In genomic region chr14:100867790-100868189, GRCm38 (mm10) we compare ENCODE assay signal across 23 mouse cellular contexts.
"Had no signal": no experiment of that assay in that cellular context is flagged by ENCODE, and none has a peak within 500 bp of the region (broad histone marks: within the 10 kb centered on the region; RNA-seq: fewer than 3 reads in every experiment).

No protein-coding gene starts in this region.

- H3K4me1 ChIP-seq: heart, embryonic 10.5 days; heart, embryonic 12.5 days; hindbrain, embryonic 13.5 days; hindbrain, embryonic 15.5 days; limb, embryonic 12.5 days; liver, embryonic 13.5 days; liver, embryonic 15.5 days had no signal

- H3K27me3 ChIP-seq: heart, embryonic 12.5 days; hindbrain, embryonic 13.5 days; hindbrain, embryonic 15.5 days; limb, embryonic 12.5 days; liver, embryonic 13.5 days; liver, embryonic 15.5 days had no signal

- H3K27ac ChIP-seq: heart, embryonic 10.5 days; hindbrain, embryonic 13.5 days; hindbrain, embryonic 15.5 days; hindbrain, postnatal 0 days; limb, embryonic 12.5 days; liver, embryonic 13.5 days; liver, embryonic 15.5 days had no signal

- DNase-seq: gastrocnemius, postnatal 14 days; gastrocnemius, postnatal 36 days; heart, adult 18-20 months; heart, postnatal 36 days; kidney, adult 11 months; kidney, adult 2 months; kidney, adult 9 months; kidney, postnatal 14 days; kidney, postnatal 36 days; layer of hippocampus, adult 9-11 months; layer of hippocampus, postnatal 36 days; left cerebral cortex, postnatal 4 days; liver; liver, embryonic 13.5 days had no signal

- H3K4me3 ChIP-seq: heart, embryonic 10.5 days; heart, embryonic 12.5 days; hindbrain, embryonic 13.5 days; hindbrain, embryonic 15.5 days; limb, embryonic 12.5 days; liver, embryonic 13.5 days; liver, embryonic 15.5 days had no signal

- H3K9me3 ChIP-seq: heart, embryonic 10.5 days; heart, embryonic 12.5 days; hindbrain, embryonic 13.5 days; hindbrain, embryonic 15.5 days; limb, embryonic 12.5 days; liver, embryonic 13.5 days; liver, embryonic 15.5 days had no signal

- H3K9ac ChIP-seq: heart, embryonic 12.5 days; hindbrain, embryonic 13.5 days; hindbrain, embryonic 15.5 days; limb, embryonic 12.5 days; liver, embryonic 13.5 days; liver, embryonic 15.5 days had no signal

- H3K36me3 ChIP-seq: heart, embryonic 10.5 days; heart, embryonic 12.5 days; hindbrain, embryonic 13.5 days; hindbrain, embryonic 15.5 days; limb, embryonic 12.5 days; liver, embryonic 13.5 days; liver, embryonic 15.5 days had no signal

- ATAC-seq: hindbrain, postnatal 0 days; intestine, embryonic 16.5 days had no signal

- H3K4me2 ChIP-seq: heart, embryonic 12.5 days; hindbrain, embryonic 13.5 days; hindbrain, embryonic 15.5 days; limb, embryonic 12.5 days; liver, embryonic 11.5 days; liver, embryonic 13.5 days; liver, embryonic 15.5 days had no signal
